Mouse (Mus musculus) right cerebral cortex, adult 2 months (tissue): ENCODE results near the gene Diras2.
A peak's percentile ranks its signal among the peaks of the same experiment; 100 is the strongest.
"Not testable (repeated sequence)": the region's sequence is repeated elsewhere in the genome, so short reads cannot be mapped to it uniquely, and the experiment has no call there.

Experiments used
- DNase-seq, 2 experiments: peaks; one replicate each; pipeline ENCODE4 v3.0.0; 2021 to 2022; ENCODE audit warnings: low spot score in 2 of 2

The Diras2 gene

GRCm38 (mm10) chr13:52519425-52519824 is 11.7 kb downstream of the Diras2 start:
- DNase-seq: no peak

GRCm38 (mm10) chr13:52518377-52518776 is 12.7 kb downstream of the Diras2 start:
- DNase-seq: no peak

GRCm38 (mm10) chr13:52517021-52517420 is 14.1 kb downstream of the Diras2 start:
- no peak for DNase-seq

GRCm38 (mm10) chr13:52516561-52516960 is 14.5 kb downstream of the Diras2 start:
- DNase-seq: no peak

- no peak for DNase-seq
These were observed 15.0 kb downstream of the Diras2 start for GRCm38 (mm10) chr13:52516051-52516450.

GRCm38 (mm10) chr13:52513554-52513953 is 17.5 kb downstream of the Diras2 start:
- no peak for DNase-seq

- DNase-seq: no peak
These were observed 18.7 kb downstream of the Diras2 start for GRCm38 (mm10) chr13:52512356-52512755.

GRCm38 (mm10) chr13:52510172-52510880 is 20.8 kb downstream of the Diras2 start:
- DNase-seq: no peak

GRCm38 (mm10) chr13:52507460-52508293 is 23.4 kb downstream of the Diras2 start:
- no peak for DNase-seq

GRCm38 (mm10) chr13:52506822-52507221 is 24.3 kb downstream of the Diras2 start:
- DNase-seq: not testable (repeated sequence)

- DNase-seq: not testable (repeated sequence)
These were observed 25.3 kb downstream of the Diras2 start for GRCm38 (mm10) chr13:52505683-52506285.

GRCm38 (mm10) chr13:52501686-52502085 is 29.4 kb downstream of the Diras2 start:
- peak; percentile 80 to 84 for DNase-seq

- no peak for DNase-seq
These were observed 34.0 kb downstream of the Diras2 start for GRCm38 (mm10) chr13:52497029-52497550.

GRCm38 (mm10) chr13:52488821-52489220 is 42.3 kb downstream of the Diras2 start:
- no peak for DNase-seq

GRCm38 (mm10) chr13:52484064-52484463 is 47.0 kb downstream of the Diras2 start:
- DNase-seq: no peak

GRCm38 (mm10) chr13:52481786-52482185 is 49.3 kb downstream of the Diras2 start:
- no peak for DNase-seq

GRCm38 (mm10) chr13:52479146-52479545 is 51.9 kb downstream of the Diras2 start:
- DNase-seq: no peak

- peak in 1 of 2 experiments; percentile 10 for DNase-seq
These were observed 54.0 kb downstream of the Diras2 start for GRCm38 (mm10) chr13:52476998-52477601.

- no peak for DNase-seq
These were observed 54.9 kb downstream of the Diras2 start for GRCm38 (mm10) chr13:52476222-52476621.

GRCm38 (mm10) chr13:52475264-52475663 is 55.8 kb downstream of the Diras2 start:
- no peak for DNase-seq

- DNase-seq: no peak
These were observed 56.3 kb downstream of the Diras2 start for GRCm38 (mm10) chr13:52474807-52475206.
